ENCODE assay signal across 14 mouse cellular contexts in genomic region chr8:80325132-80325531, GRCm38 (mm10).
A peak's percentile ranks its signal among the peaks of the same experiment; 100 is the strongest.
DNase-seq lines count a peak whose midpoint lies in the region; ATAC-seq and TF ChIP-seq lines count a peak whose summit lies in the region.
"Had no signal": no experiment of that assay in that cellular context is flagged by ENCODE, and none has a peak within 500 bp of the region (broad histone marks: within the 10 kb centered on the region; RNA-seq: fewer than 3 reads in every experiment).

No protein-coding gene starts in this region.

- no peak overlapping the region for H3K9ac ChIP-seq in lung, embryonic 16.5 days (ENCODE audit: low read length)
- H3K9ac ChIP-seq: embryonic facial prominence, embryonic 15.5 days; midbrain, embryonic 15.5 days had no signal

- no peaks in the 10 kb centered on the region for H3K36me3 ChIP-seq in lung, embryonic 16.5 days (ENCODE audit: control insufficient read depth, insufficient read depth, low read length)
- H3K36me3 ChIP-seq in small intestine, adult 2 months (ENCODE audit: control insufficient read depth, insufficient read depth, low read length) = no peaks in the 10 kb centered on the region
- H3K36me3 ChIP-seq: embryonic facial prominence, embryonic 15.5 days; midbrain, embryonic 15.5 days had no signal

- no peak overlapping the region for H3K4me3 ChIP-seq in lung, embryonic 16.5 days (ENCODE audit: low read length)
- H3K4me3 ChIP-seq in small intestine, adult 2 months (ENCODE audit: low read depth, low read length) = no peak overlapping the region
- H3K4me3 ChIP-seq: embryonic facial prominence, embryonic 15.5 days; midbrain, embryonic 15.5 days had no signal

- ATAC-seq in frontal cortex, adult (ENCODE audit: low TSS enrichment) = peak; percentile 44; the same call in 1 of the 2 replicates
- ATAC-seq in lung, embryonic 16.5 days (ENCODE audit: low read depth) = peak; percentile 86
- ATAC-seq: intestine, postnatal 0 days; midbrain, embryonic 15.5 days had no signal

- H3K27me3 ChIP-seq in lung, embryonic 16.5 days (ENCODE audit: control insufficient read depth, insufficient read depth, low read depth, low read length) = no peaks in the 10 kb centered on the region
- H3K27me3 ChIP-seq in small intestine, adult 2 months (ENCODE audit: control insufficient read depth, insufficient read depth, low read length) = no peaks in the 10 kb centered on the region
- H3K27me3 ChIP-seq: embryonic facial prominence, embryonic 15.5 days; midbrain, embryonic 15.5 days had no signal

- no peak for TF ChIP-seq POLR2A in small intestine, adult 2 months (IDR thresholded peaks at IDR 0.05; ENCODE audit: low read depth, low read length)

- H3K4me1 ChIP-seq in lung, embryonic 16.5 days (replicated peaks; ENCODE audit: control insufficient read depth, insufficient read depth, low read length) = peaks cover 7% of the 10 kb centered on the region
- peaks cover 3% of the 10 kb centered on the region; the same call in 1 of the 2 replicates for H3K4me1 ChIP-seq in small intestine, adult 2 months (ENCODE audit: control insufficient read depth, insufficient read depth, insufficient read length, low read length)
- H3K4me1 ChIP-seq: embryonic facial prominence, embryonic 15.5 days; midbrain, embryonic 15.5 days had no signal

- no peak for TF ChIP-seq CTCF in small intestine, adult 2 months (IDR thresholded peaks at IDR 0.05; ENCODE audit: extremely low read depth, insufficient read length, insufficient replicate concordance, low read depth, low read length)

- H3K4me2 ChIP-seq in lung, embryonic 16.5 days (ENCODE audit: low read depth, low read length) = no peak overlapping the region
- H3K4me2 ChIP-seq: embryonic facial prominence, embryonic 15.5 days; midbrain, embryonic 15.5 days had no signal

- 55% methylated on average over 4 of the region's 4 CpGs for WGBS in lung, embryonic 16.5 days
- WGBS in small intestine, adult 2 months = 34% methylated on average over 4 of the region's 4 CpGs

- H3K9me3 ChIP-seq in lung, embryonic 16.5 days (ENCODE audit: control insufficient read depth, low read length) = no peaks in the 10 kb centered on the region
- H3K9me3 ChIP-seq: embryonic facial prominence, embryonic 15.5 days; midbrain, embryonic 15.5 days had no signal

- DNase-seq in frontal cortex, postnatal 25 days (ENCODE audit: low spot score in 2 of 2) = no peak
- DNase-seq in right cerebral cortex, adult 18-20 months = peak; percentile 20
- DNase-seq in right cerebral cortex, adult 2 months (ENCODE audit: low spot score in 2 of 2) = no peak
- no peak for DNase-seq in adrenal gland, adult 8-10 months
- DNase-seq in cerebellum, postnatal 14 days = no peak
- DNase-seq: B cell, adult 2 months; cerebellum, adult 9-11 months; gastrocnemius, postnatal 10 days had no signal

- peak overlapping the region; percentile 67 for H3K27ac ChIP-seq in lung, embryonic 16.5 days (ENCODE audit: low read length)
- peak overlapping the region; percentile 40; the same call in 1 of the 2 replicates for H3K27ac ChIP-seq in small intestine, adult 2 months (ENCODE audit: insufficient read depth, low read depth, low read length)
- H3K27ac ChIP-seq: embryonic facial prominence, embryonic 15.5 days; midbrain, embryonic 15.5 days had no signal
